Mouse (Mus musculus) liver, embryonic 15.5 days (tissue): Measurements from ENCODE around the gene Lrrc59. TPM values are rescaled to one million over a fixed set of nuclear protein-coding genes. Genes with fewer than 3 reads are reported as not detected.

Experiments
- ATAC-seq: fragments of 200-750 bp; cut with Nextera tagmentation; 2 replicates; pipeline ENCODE4 v1.8.0; 2017; ENCODE audit warnings: moderate number of reproducible peaks, mild to moderate bottlenecking, moderate library complexity; ENCODE audit not compliant: insufficient read depth
- H3K27ac ChIP-seq: fragments of 300-500 bp; sonication (generic); replicated peaks from 2 replicates; pipeline ENCODE4 v1.5.1; 2015; ENCODE audit warnings: mild to moderate bottlenecking, inconsistent platforms
- H3K27me3 ChIP-seq: fragments of 300-500 bp; sonication (generic); 2 replicates; pipeline ENCODE4 v1.6.1; 2015; ENCODE audit warnings: mild to moderate bottlenecking, inconsistent platforms
- H3K36me3 ChIP-seq: fragments of 300-500 bp; sonication (generic); replicated peaks from 2 replicates; pipeline ENCODE4 v1.6.1; 2015; ENCODE audit warnings: moderate library complexity, mild to moderate bottlenecking, inconsistent platforms
- H3K4me1 ChIP-seq: fragments of 300-500 bp; sonication (generic); replicated peaks from 2 replicates; pipeline ENCODE4 v1.6.1; 2015; ENCODE audit warnings: inconsistent platforms
- H3K4me2 ChIP-seq: fragments of 300-500 bp; sonication (generic); 2 replicates; pipeline ENCODE4 v1.6.1; 2015; ENCODE audit warnings: moderate library complexity, mild to moderate bottlenecking, inconsistent platforms
- H3K4me3 ChIP-seq: fragments of 300-500 bp; sonication (generic); replicated peaks from 2 replicates; pipeline ENCODE4 v1.5.1; 2015; ENCODE audit warnings: mild to moderate bottlenecking, inconsistent platforms
- H3K9ac ChIP-seq: fragments of 300-500 bp; sonication (generic); 2 replicates; pipeline ENCODE4 v1.6.1; 2015; ENCODE audit warnings: moderate library complexity, mild to moderate bottlenecking, inconsistent platforms
- H3K9me3 ChIP-seq: fragments of 300-500 bp; sonication (generic); replicated peaks from 2 replicates; pipeline ENCODE4 v1.6.1; 2016; ENCODE audit warnings: inconsistent platforms
- WGBS: fragments of 180-500 bp; shearing (Covaris S2); methylation state at CpG from one replicate; pipeline ENCODE4 v1.1.7; 2015; ENCODE audit warnings: mixed read lengths; ENCODE audit not compliant: insufficient replicate concordance; 5-methylcytosine and 5-hydroxymethylcytosine counted together
- polyA plus RNA-seq: library from polyadenylated mRNA; unstranded; fragments of >200 nt; fragmentation: Nextera tagmentation; extraction: Ambion mirVana; gene quantifications from 2 replicates; pipeline ENCODE4 v1.2.1, GENCODE M21; 2015

Lrrc59 gene
- polyA plus RNA-seq, 1 experiment from 2014 or later: 91.3 TPM

DNA sequence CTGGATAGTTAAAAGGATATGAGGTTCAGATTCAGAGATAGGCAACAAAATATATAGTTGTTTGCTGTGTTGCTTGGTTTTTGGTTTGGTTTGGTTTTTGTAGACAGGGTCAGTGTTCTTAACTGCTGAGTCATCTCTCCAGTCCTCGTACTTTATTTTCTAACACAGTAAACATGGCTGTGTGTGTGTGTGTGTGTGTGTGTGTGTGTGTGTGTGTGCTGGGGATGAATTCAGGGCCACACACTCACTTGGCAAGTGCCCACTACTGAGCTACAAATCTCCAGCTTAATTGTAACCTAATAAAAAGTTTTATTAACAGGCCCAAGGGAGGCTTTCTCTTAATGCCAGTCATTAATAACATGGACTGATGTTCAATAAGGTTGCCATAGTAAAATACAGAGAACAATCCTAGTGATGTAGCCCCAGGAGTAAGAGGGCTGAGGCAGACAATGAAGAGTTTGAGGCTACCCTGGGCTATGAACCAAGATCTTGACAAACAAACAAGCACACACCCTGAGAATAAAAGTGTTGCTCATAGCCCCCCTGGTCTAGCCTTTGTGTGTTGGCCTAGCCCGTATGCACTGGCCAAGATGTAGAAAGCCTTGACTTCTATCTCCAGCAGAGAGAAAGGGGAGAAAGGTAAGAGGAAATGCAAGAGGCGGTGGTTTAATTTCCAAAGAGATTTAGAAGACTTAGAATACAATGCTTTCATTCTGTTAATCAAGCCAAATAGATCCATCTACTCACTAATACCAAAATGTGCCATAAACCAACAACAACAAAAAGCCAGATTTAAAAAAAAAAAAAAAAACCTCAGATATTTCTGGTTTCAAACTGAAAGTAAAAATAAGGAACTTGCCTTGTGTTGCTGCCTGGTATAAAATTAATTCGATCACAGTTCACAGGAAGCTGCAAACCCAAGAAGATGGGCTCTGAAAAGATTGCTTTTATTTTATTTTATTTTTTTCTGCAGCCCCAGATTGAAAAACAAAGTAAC lies 18.5 kb upstream of the Lrrc59 start:
- ATAC-seq: no peak
- Histone ChIP-seq H3K4me2 (no peak overlapping the region), H3K9me3 (no peaks in the 10 kb centered on the region), H3K4me1 (no peaks in the 10 kb centered on the region), H3K4me3 (no peak overlapping the region), H3K27ac (no peak overlapping the region), H3K9ac (no peak overlapping the region), H3K36me3 (no peaks in the 10 kb centered on the region), H3K27me3 (no peaks in the 10 kb centered on the region)
- WGBS: 41% methylated on average over 4 of the region's 4 CpGs

DNA sequence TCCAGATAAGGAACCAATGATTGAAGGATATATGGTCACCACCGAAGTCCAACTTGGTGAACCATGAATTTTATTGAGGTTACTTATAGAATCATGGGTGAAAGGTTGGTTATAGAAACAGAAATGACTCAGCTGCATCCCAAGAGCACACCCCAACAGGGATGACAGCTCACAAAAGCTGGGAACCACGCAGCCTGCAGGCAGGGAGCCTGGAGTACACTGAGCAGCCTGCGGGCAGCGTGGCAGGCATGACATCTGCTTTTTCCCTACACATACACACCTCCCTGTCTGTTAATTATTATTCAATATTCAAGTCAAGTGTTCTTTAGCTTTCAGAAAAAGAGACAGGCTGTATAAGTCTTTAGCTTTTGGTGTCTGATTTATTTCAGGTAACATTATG lies 15.0 kb upstream of the Lrrc59 start:
- Histone ChIP-seq H3K27ac (no peak overlapping the region), H3K9me3 (no peaks in the 10 kb centered on the region), H3K36me3 (no peaks in the 10 kb centered on the region), H3K27me3 (no peaks in the 10 kb centered on the region), H3K4me3 (no peak overlapping the region), H3K4me2 (no peak overlapping the region), H3K9ac (no peak overlapping the region), H3K4me1 (no peaks in the 10 kb centered on the region)
- WGBS: 62% methylated on average over 4 of the region's 4 CpGs
- ATAC-seq: no peak

DNA sequence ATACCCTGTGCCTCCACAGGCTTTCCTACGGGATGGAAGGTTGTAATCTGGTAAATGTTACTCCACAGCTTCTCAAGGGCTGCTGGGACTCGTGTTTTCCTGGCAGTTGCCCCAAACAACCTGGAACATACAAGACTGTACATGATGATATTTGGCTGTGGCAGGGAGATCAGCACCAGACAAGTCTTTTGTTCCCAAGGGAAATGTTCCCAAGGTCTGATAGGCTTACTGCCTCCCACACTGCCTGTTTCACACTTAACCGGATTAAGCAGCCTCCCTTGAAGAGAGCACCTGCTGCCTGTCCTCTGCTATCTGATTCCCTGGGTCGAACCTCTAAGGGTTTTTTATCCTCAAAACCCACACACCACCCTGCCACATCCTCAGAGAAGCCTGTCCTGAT lies 14.1 kb upstream of the Lrrc59 start:
- H3K4me2 ChIP-seq: no peak overlapping the region
- no peaks in the 10 kb centered on the region for H3K9me3 ChIP-seq
- ATAC-seq: no peak
- no peak overlapping the region for H3K4me3 ChIP-seq
- no peak overlapping the region for H3K27ac ChIP-seq
- no peaks in the 10 kb centered on the region for H3K27me3 ChIP-seq
- H3K4me1 ChIP-seq: no peaks in the 10 kb centered on the region
- no peak overlapping the region for H3K9ac ChIP-seq
- no peaks in the 10 kb centered on the region for H3K36me3 ChIP-seq
- WGBS: 29% methylated on average over 4 of the region's 4 CpGs

DNA sequence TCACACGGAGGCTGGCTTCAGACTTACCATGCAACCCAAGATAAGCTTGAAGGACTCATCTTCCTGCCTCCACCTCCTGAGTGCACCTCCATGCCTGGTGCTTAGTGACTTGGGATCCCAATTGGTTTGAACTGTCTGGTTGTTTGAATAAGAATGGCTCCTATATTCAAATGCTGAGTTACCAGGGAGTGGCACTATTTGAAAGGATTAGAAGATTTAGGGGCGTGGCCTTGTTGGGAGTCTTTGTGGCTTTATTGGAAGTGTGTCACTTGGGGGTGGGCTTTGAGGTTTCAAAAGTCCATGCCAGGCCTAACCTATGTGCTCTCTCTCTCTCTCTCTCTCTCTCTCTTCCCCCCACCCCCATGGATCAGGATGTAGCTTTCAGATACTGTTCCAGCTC lies 11.9 kb upstream of the Lrrc59 start:
- H3K4me1 ChIP-seq: no peaks in the 10 kb centered on the region
- no peak overlapping the region for H3K9ac ChIP-seq
- no peaks in the 10 kb centered on the region for H3K9me3 ChIP-seq
- no peak overlapping the region for H3K27ac ChIP-seq
- no peaks in the 10 kb centered on the region for H3K36me3 ChIP-seq
- H3K4me2 ChIP-seq: no peak overlapping the region
- no peak overlapping the region for H3K4me3 ChIP-seq
- no peak for ATAC-seq
- WGBS: 60% methylated on average over 2 of the region's 2 CpGs
- H3K27me3 ChIP-seq: no peaks in the 10 kb centered on the region

DNA sequence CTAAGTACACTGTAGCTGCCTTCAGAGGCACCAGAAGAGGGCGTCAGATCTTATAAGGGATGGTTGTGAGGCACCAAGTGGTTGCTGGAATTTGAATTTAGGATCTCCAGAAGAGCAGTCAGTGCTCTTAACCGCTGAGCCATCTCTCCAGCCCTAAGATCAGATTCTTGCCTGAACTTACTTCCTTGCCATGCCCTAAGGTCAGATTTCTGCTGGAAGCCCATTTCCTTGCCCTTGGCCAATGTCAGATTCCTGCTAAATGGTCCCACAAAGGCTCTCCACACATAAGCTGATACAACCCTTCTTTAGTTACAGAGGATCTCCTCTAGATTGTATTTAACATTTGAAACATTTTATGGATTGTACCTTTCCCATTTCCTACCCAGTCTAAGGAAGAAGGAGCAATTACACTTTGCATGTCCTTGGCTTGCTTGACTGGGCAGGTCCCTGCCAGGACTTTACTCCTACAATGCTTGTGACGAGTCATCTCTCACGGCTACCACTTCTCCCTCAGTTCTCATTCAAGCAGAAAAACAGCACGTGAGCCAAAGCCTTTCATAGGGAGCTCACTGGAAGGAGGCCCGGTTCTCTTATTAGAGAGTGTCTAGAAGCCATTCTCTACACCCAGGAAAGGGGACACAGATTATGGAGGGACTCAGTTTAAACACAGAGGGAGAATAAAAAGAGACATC lies 8.7 kb upstream of the Lrrc59 start:
- Histone ChIP-seq H3K36me3 (no peaks in the 10 kb centered on the region), H3K9me3 (no peaks in the 10 kb centered on the region), H3K4me3 (no peak overlapping the region), H3K27ac (no peak overlapping the region), H3K4me2 (no peak overlapping the region), H3K4me1 (no peaks in the 10 kb centered on the region), H3K9ac (no peak overlapping the region), H3K27me3 (no peaks in the 10 kb centered on the region)
- ATAC-seq: no peak
- WGBS: 50% methylated on average over 6 of the region's 6 CpGs

DNA sequence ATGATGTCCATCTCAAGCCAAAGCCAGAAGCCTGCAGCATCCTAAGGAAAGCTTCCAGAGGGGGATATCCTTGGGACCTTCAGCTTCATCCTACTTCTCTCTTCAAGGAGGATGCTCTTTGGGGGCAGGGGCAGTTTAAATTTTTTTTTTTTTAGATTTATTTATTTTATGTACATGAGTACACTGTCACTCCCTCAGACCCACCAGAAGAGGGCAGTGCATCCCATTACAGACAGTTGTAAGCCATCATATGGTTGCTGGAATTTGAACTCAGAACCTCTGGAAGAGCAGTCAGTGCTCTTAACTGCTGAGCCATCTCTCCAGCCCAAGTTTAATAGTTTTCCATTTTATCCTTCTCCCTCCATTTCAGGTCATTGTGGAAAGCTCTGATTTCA lies 8.1 kb upstream of the Lrrc59 start:
- ATAC-seq: no peak
- no peak overlapping the region for H3K4me2 ChIP-seq
- no peaks in the 10 kb centered on the region for H3K9me3 ChIP-seq
- no peaks in the 10 kb centered on the region for H3K27me3 ChIP-seq
- H3K36me3 ChIP-seq: no peaks in the 10 kb centered on the region
- no peaks in the 10 kb centered on the region for H3K4me1 ChIP-seq
- H3K9ac ChIP-seq: no peak overlapping the region
- no peak overlapping the region for H3K4me3 ChIP-seq
- H3K27ac ChIP-seq: no peak overlapping the region

DNA sequence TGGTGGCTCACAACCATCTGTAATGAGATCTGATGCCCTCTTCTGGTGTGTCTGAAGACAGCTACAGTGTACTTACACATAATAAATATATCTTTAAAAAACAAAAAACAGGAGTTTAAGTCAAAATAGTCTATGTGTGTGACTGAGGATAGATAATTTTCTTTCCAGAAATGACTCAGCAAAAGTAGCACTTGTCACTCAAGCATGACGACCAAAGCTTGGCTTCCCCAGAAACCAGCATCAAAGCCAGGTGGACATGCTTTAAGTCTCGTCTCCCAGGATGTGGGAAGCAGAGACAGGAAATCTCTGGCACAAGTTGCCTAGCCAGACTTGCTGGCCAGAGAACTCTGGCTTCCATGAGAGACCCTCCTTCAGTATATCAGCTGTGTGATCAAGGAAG lies 7.4 kb upstream of the Lrrc59 start:
- Histone ChIP-seq H3K27ac (no peak overlapping the region), H3K4me3 (no peak overlapping the region), H3K36me3 (no peaks in the 10 kb centered on the region), H3K9ac (no peak overlapping the region), H3K4me1 (no peaks in the 10 kb centered on the region), H3K27me3 (no peaks in the 10 kb centered on the region), H3K9me3 (no peaks in the 10 kb centered on the region), H3K4me2 (no peak overlapping the region)
- no peak for ATAC-seq
- 15% methylated on average over 2 of the region's 2 CpGs for WGBS

DNA sequence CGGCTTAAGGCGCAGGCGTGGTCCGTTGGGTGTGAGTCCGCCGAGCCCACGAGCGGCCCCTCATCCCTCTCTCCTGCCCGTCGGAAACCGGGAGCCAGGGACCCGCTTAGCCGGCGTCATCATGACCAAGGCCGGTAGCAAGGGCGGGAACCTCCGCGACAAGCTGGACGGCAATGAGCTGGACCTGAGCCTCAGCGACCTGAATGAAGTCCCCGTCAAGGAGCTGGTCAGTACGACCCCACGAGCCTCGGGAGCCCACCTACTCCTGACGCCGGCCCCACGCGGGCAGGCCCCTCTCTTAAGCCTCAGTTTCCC lies 274 bp downstream of the Lrrc59 start:
- ATAC-seq: peak; percentile 71
- peaks cover 35% of the 10 kb centered on the region for H3K36me3 ChIP-seq

DNA sequence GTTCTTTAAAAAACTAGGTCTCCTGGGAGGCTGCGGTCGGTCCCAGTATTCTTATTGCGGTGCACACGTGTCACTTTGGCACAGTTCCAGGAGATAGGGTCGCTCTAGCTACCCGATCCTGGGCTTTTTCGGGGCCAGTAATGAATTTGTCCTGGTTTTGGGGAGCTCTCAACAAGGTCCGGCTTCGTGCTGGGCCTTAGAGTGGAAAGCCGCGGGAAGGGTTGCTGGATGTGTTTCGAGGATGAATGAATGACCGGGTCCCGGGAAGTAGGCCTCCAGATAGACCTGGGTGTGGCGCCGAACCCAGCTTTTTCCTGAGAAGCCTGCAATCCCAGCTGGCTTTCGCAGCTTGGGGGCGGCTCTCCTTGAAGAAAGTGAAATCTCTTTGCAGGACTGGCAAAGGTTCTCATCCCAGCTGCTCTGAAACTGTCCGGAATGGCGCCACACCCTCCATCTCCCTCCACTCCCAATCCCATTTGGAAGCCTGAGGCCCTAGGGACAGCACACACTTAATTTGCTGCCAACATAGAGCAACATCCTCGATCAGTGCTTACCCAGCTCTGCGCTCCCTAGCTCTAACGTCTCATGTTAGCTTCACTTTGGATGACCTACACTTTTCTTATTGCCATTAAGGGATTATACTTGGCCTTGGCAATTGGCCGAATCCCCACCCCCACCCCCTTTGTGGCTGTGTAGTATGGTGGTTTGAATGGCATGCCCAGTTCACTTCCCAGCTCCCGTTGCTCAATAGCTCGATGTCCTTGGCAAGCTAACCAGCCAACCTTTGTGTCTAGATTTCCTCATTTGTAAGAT lies 838 bp downstream of the Lrrc59 start:
- peaks cover 25% of the 10 kb centered on the region for H3K4me1 ChIP-seq
- H3K4me3 ChIP-seq: peak overlapping the region; percentile 96
- no peaks in the 10 kb centered on the region for H3K9me3 ChIP-seq
- H3K4me2 ChIP-seq: peak overlapping the region; percentile 93
- H3K36me3 ChIP-seq: peaks cover 41% of the 10 kb centered on the region
- WGBS: 5% methylated on average over 26 of the region's 26 CpGs
- peak overlapping the region; percentile 76 for H3K27ac ChIP-seq
- ATAC-seq: peak; percentile 25; the same call in 1 of the 2 replicates
- peak overlapping the region; percentile 84 for H3K9ac ChIP-seq
- no peaks in the 10 kb centered on the region for H3K27me3 ChIP-seq

More for the DNA sequence above, 274 bp downstream of the Lrrc59 start:
- Histone ChIP-seq H3K9ac (peak overlapping the region; percentile 84), H3K9me3 (no peaks in the 10 kb centered on the region), H3K27me3 (no peaks in the 10 kb centered on the region), H3K4me2 (peak overlapping the region; percentile 93), H3K4me3 (peak overlapping the region; percentile 96), H3K4me1 (peaks cover 25% of the 10 kb centered on the region), H3K27ac (peak overlapping the region; percentile 76)
- WGBS: 0% methylated on average over 28 of the region's 28 CpGs

DNA sequence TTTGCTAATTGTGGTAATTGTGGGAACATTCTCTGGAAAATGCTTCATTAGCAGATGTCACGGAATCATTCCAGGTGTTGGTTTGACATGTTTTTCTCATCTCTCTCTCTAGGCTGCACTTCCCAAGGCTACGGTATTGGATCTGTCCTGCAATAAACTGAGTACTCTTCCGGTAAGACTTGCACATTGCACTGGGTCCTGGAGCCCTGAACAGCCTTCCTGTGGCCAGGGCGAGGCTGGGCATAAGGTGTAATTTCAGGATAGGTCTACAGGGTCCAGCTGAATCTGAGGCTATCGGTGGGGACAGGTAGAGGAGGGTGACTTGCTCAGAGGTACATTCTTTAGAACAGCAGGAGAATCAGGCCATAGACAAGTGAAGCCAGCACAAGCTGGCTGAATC lies 2.4 kb downstream of the Lrrc59 start:
- WGBS: 84% methylated on average over 5 of the region's 5 CpGs
- H3K36me3 ChIP-seq: peaks cover 56% of the 10 kb centered on the region
- H3K27ac ChIP-seq: no peak overlapping the region
- no peak overlapping the region for H3K9ac ChIP-seq
- H3K9me3 ChIP-seq: no peaks in the 10 kb centered on the region
- no peak for ATAC-seq
- peaks cover 25% of the 10 kb centered on the region for H3K4me1 ChIP-seq
- H3K4me3 ChIP-seq: no peak overlapping the region
- no peaks in the 10 kb centered on the region for H3K27me3 ChIP-seq
- no peak overlapping the region for H3K4me2 ChIP-seq

DNA sequence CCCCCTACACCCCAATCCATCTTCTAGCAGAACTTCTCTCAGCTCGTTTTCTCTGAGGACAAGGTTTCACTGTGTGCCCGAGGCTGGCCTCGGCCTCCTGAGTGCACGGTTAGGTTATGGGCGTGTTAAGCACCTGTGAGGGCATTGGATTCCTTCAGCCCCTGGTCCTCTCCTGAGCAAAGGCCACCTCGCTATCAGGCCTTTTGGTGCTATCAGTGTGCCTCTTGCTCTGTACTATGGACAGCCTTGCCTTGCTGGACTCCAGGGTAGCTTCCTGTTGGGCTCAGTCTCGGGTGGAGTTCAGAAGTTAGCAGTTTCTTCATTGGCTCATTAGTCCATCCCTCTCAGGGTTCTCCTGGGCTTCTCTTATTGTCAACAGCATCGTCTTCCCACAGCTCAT lies 3.4 kb downstream of the Lrrc59 start:
- no peak overlapping the region for H3K4me2 ChIP-seq
- H3K27ac ChIP-seq: no peak overlapping the region
- H3K27me3 ChIP-seq: no peaks in the 10 kb centered on the region
- no peak overlapping the region for H3K9ac ChIP-seq
- H3K36me3 ChIP-seq: peaks cover 67% of the 10 kb centered on the region
- H3K4me1 ChIP-seq: peaks cover 25% of the 10 kb centered on the region
- H3K9me3 ChIP-seq: no peaks in the 10 kb centered on the region
- no peak for ATAC-seq
- 73% methylated on average over 8 of the region's 8 CpGs for WGBS
- no peak overlapping the region for H3K4me3 ChIP-seq
